Comparison of ENCODE assay signal across 13 mouse cellular contexts in the genomic region with DNA sequence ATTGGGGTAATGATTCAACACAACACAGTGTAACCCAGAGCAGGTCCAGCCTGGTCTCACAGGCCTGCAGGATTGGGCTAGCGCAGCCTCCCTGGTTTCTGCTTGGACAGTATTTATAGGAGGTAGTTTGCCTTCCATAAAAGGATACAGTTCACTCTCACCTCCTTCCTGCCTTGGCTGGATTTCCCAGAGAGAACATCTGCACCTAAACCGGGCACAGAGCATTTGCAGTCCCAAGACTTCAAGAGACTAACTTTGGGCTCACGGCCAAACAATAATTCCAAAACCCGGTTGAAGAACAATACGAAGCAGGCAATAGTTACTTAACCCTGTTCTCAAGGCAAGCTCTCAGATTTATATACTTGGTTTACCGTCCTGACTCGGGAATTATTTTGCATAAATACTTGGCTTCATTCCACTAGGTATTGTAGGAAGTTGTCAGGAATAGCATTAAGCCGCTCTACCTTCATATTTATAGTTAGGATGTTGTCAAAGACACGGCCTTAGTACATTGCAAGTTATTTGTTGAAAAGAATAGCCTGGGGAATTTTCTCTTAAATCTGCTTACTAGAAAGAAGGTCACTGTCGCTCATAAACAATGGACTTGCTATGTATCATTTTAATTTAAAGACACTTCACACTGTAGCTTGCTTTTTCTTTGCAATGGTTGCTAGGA. TPM values are rescaled to one million over a fixed set of nuclear protein-coding genes. Genes with fewer than 3 reads are reported as not detected.
A peak's percentile ranks its signal among the peaks of the same experiment; 100 is the strongest.
DNase-seq lines count a peak whose midpoint lies in the region; ATAC-seq lines count a peak whose summit lies in the region.
"Had no signal": no experiment of that assay in that cellular context is flagged by ENCODE, and none has a peak within 500 bp of the region (broad histone marks: within the 10 kb centered on the region; RNA-seq: fewer than 3 reads in every experiment).

No protein-coding gene starts in this region.

- H3K27ac ChIP-seq in embryonic facial prominence, embryonic 14.5 days (replicated peaks; ENCODE audit: low read depth, low read length): no peak overlapping the region
- no peak overlapping the region for H3K27ac ChIP-seq in embryonic facial prominence, embryonic 10.5 days (replicated peaks)
- no peak overlapping the region for H3K27ac ChIP-seq in kidney, embryonic 16.5 days (ENCODE audit: low read length)
- no peak overlapping the region for H3K27ac ChIP-seq in neural tube, embryonic 15.5 days (replicated peaks)

- H3K4me3 ChIP-seq in embryonic facial prominence, embryonic 14.5 days (ENCODE audit: low read depth, low read length): no peak overlapping the region
- no peak overlapping the region for H3K4me3 ChIP-seq in embryonic facial prominence, embryonic 10.5 days
- H3K4me3 ChIP-seq in kidney, embryonic 16.5 days (ENCODE audit: low read length): no peak overlapping the region
- no peak overlapping the region for H3K4me3 ChIP-seq in neural tube, embryonic 15.5 days (replicated peaks)

- H3K4me2 ChIP-seq in embryonic facial prominence, embryonic 14.5 days (ENCODE audit: low read depth, low read length): no peak overlapping the region
- H3K4me2 ChIP-seq in kidney, embryonic 16.5 days (replicated peaks; ENCODE audit: low read depth, low read length): no peak overlapping the region
- no peak overlapping the region for H3K4me2 ChIP-seq in neural tube, embryonic 15.5 days
- H3K4me2 ChIP-seq: liver, embryonic 11.5 days had no signal

- no peaks in the 10 kb centered on the region for H3K27me3 ChIP-seq in embryonic facial prominence, embryonic 14.5 days (replicated peaks; ENCODE audit: control insufficient read depth, insufficient read depth, low read length)
- H3K27me3 ChIP-seq in embryonic facial prominence, embryonic 10.5 days (replicated peaks; ENCODE audit: low read depth, poor library complexity, severe bottlenecking): no peaks in the 10 kb centered on the region
- no peaks in the 10 kb centered on the region for H3K27me3 ChIP-seq in kidney, embryonic 16.5 days (ENCODE audit: insufficient read depth, low read length)
- no peaks in the 10 kb centered on the region for H3K27me3 ChIP-seq in neural tube, embryonic 15.5 days (replicated peaks)

- peak; percentile 37; the same call in 1 of the 2 replicates for ATAC-seq in embryonic facial prominence, embryonic 14.5 days (ENCODE audit: low read depth)
- ATAC-seq in kidney, embryonic 16.5 days (ENCODE audit: low FRiP score, low TSS enrichment): peak; percentile 54; the same call in 1 of the 2 replicates
- peak; percentile 38; the same call in 1 of the 2 replicates for ATAC-seq in neural tube, embryonic 15.5 days (ENCODE audit: low FRiP score)

- H3K9me3 ChIP-seq in embryonic facial prominence, embryonic 14.5 days (ENCODE audit: control insufficient read depth, low read length): no peaks in the 10 kb centered on the region
- H3K9me3 ChIP-seq in embryonic facial prominence, embryonic 10.5 days: no peaks in the 10 kb centered on the region
- no peaks in the 10 kb centered on the region for H3K9me3 ChIP-seq in kidney, embryonic 16.5 days (ENCODE audit: low read length)
- no peaks in the 10 kb centered on the region for H3K9me3 ChIP-seq in neural tube, embryonic 15.5 days (replicated peaks)
- H3K9me3 ChIP-seq: G1E had no signal

- DNase-seq in embryonic facial prominence, embryonic 14.5 days (ENCODE audit: low spot score): peak; percentile 79
- no peak for DNase-seq in embryonic facial prominence, embryonic 10.5 days (ENCODE audit: low spot score)
- no peak for DNase-seq in kidney, postnatal 25 days
- DNase-seq in ovary, postnatal 14 days (ENCODE audit: low spot score): peak; percentile 14
- DNase-seq in ovary, adult 18-20 months (ENCODE audit: low spot score): no peak
- no peak for DNase-seq in cerebellum, adult 18-20 months
- DNase-seq: layer of hippocampus, adult 9-11 months; thymus, adult 2 months had no signal

- 45% methylated on average over 10 of the region's 10 CpGs for WGBS in embryonic facial prominence, embryonic 14.5 days
- WGBS in embryonic facial prominence, embryonic 10.5 days: 91% methylated on average over 10 of the region's 10 CpGs
- WGBS in kidney, embryonic 16.5 days: 46% methylated on average over 10 of the region's 10 CpGs
- 37% methylated on average over 10 of the region's 10 CpGs for WGBS in neural tube, embryonic 15.5 days

- H3K4me1 ChIP-seq in embryonic facial prominence, embryonic 14.5 days (ENCODE audit: control insufficient read depth, insufficient read depth, low read length): 0 out of 2 replicates have a peak, but pooled peaks cover 7% of the 10 kb centered on the region
- H3K4me1 ChIP-seq in embryonic facial prominence, embryonic 10.5 days: 0 out of 2 replicates have a peak, but pooled peaks cover 7% of the 10 kb centered on the region
- no peaks in the 10 kb centered on the region; the same call in 1 of the 2 replicates for H3K4me1 ChIP-seq in kidney, embryonic 16.5 days (ENCODE audit: insufficient read depth, low read length)
- H3K4me1 ChIP-seq in neural tube, embryonic 15.5 days: 0 out of 2 replicates have a peak, but pooled peaks cover 13% of the 10 kb centered on the region

- no peaks in the 10 kb centered on the region for H3K36me3 ChIP-seq in embryonic facial prominence, embryonic 14.5 days (ENCODE audit: control insufficient read depth, insufficient read depth, low read length)
- H3K36me3 ChIP-seq in embryonic facial prominence, embryonic 10.5 days (replicated peaks): no peaks in the 10 kb centered on the region
- no peaks in the 10 kb centered on the region for H3K36me3 ChIP-seq in kidney, embryonic 16.5 days (ENCODE audit: insufficient read depth, low read length)
- no peaks in the 10 kb centered on the region for H3K36me3 ChIP-seq in neural tube, embryonic 15.5 days
- H3K36me3 ChIP-seq: G1E had no signal

- no peak overlapping the region for H3K9ac ChIP-seq in embryonic facial prominence, embryonic 14.5 days (ENCODE audit: low read depth, low read length)
- no peak overlapping the region for H3K9ac ChIP-seq in kidney, embryonic 16.5 days (replicated peaks; ENCODE audit: low read length)
- no peak overlapping the region for H3K9ac ChIP-seq in neural tube, embryonic 15.5 days (replicated peaks)

RNA-seq across cellular contexts. Expression of a gene that starts 53.1 kb away (rescaled TPM):
- 0.26 TPM in 1 of 2 replicates, not detected in the other for polyA plus RNA-seq in embryonic facial prominence, embryonic 14.5 days (2014; fragmentation: Nextera tagmentation; extraction: Ambion mirVana)
- polyA plus RNA-seq in embryonic facial prominence, embryonic 10.5 days (2016; fragmentation: Nextera tagmentation; extraction: Ambion mirVana): 0.11 and 0.15 TPM in 2 replicates
- polyA plus RNA-seq in kidney, embryonic 16.5 days (2015; fragmentation: Nextera tagmentation; extraction: Ambion mirVana): 0.68 and 0.85 TPM in 2 replicates
- polyA plus RNA-seq in neural tube, embryonic 15.5 days (2015; fragmentation: Nextera tagmentation; extraction: Ambion mirVana): 5.2 TPM in 1 of 2 replicates, not detected in the other
- polyA plus RNA-seq: G1E; liver, embryonic 11.5 days had no signal

RNA-seq across cellular contexts. Expression of a gene that starts 55.4 kb away (rescaled TPM):
- polyA plus RNA-seq in embryonic facial prominence, embryonic 14.5 days (2014; fragmentation: Nextera tagmentation; extraction: Ambion mirVana): 11.3 and 14.0 TPM in 2 replicates
- polyA plus RNA-seq in embryonic facial prominence, embryonic 10.5 days (2016; fragmentation: Nextera tagmentation; extraction: Ambion mirVana): 1.8 and 2.5 TPM in 2 replicates
- 0.26 and 0.69 TPM in 2 replicates for polyA plus RNA-seq in kidney, embryonic 16.5 days (2015; fragmentation: Nextera tagmentation; extraction: Ambion mirVana)
- 1.00 and 1.5 TPM in 2 replicates for polyA plus RNA-seq in neural tube, embryonic 15.5 days (2015; fragmentation: Nextera tagmentation; extraction: Ambion mirVana)
- polyA plus RNA-seq: G1E had no signal

RNA-seq across cellular contexts. Expression of a gene that starts 55.5 kb away (rescaled TPM):
- 0.11 and 0.26 TPM in 2 replicates for polyA plus RNA-seq in embryonic facial prominence, embryonic 14.5 days (2014; fragmentation: Nextera tagmentation; extraction: Ambion mirVana)
- polyA plus RNA-seq in embryonic facial prominence, embryonic 10.5 days (2016; fragmentation: Nextera tagmentation; extraction: Ambion mirVana): 0.15 TPM in 1 of 2 replicates, not detected in the other
- 0.42 TPM in 1 of 2 replicates, not detected in the other for polyA plus RNA-seq in kidney, embryonic 16.5 days (2015; fragmentation: Nextera tagmentation; extraction: Ambion mirVana)
- 0.22 TPM in 1 of 2 replicates, not detected in the other for polyA plus RNA-seq in neural tube, embryonic 15.5 days (2015; fragmentation: Nextera tagmentation; extraction: Ambion mirVana)
- polyA plus RNA-seq: embryonic facial prominence, embryonic 11.5 days; G1E; liver, embryonic 11.5 days had no signal

Comparison
In these comparisons a context has a peak if more than half of its experiments do, and no peak if none do; other contexts are left out.
1. DNase-seq: peak in embryonic facial prominence, embryonic 14.5 days (single experiment) and ovary, postnatal 14 days (single experiment); none in embryonic facial prominence, embryonic 10.5 days (single experiment), kidney, postnatal 25 days (0 of 2), ovary, adult 18-20 months (single experiment) and cerebellum, adult 18-20 months (0 of 2).
2. Peak in every context shown above with its lines, with median percentiles within 50 percentile points of each other: ATAC-seq.